22 mouse cellular contexts compared by ENCODE assay signal in the genomic region with DNA sequence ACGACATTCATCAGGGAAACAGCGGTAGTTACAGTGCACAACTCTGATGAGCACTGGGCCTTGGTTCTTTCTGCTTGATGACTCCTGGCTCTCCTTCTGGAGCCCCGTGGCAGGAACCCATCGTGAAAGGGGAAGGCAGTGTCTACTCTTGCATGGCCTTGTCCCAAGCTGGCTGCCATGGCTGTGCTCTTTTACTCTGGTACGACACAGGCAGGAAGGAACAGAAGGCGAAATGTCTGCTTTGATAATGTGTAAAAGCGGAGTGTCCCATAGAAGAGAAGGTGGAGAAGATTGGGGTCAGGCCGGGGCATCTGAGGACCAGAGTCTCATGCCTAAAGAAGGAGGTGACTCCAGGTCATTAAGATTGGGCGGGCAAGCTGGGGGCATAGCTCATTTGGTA. TPM values are rescaled to one million over a fixed set of nuclear protein-coding genes. Genes with fewer than 3 reads are reported as not detected.
DNase-seq lines count a peak whose midpoint lies in the region; ATAC-seq and TF ChIP-seq lines count a peak whose summit lies in the region.
"Had no signal": no experiment of that assay in that cellular context is flagged by ENCODE, and none has a peak within 500 bp of the region (broad histone marks: within the 10 kb centered on the region; RNA-seq: fewer than 3 reads in every experiment).

No protein-coding gene starts in this region.

- no peak for ATAC-seq in forebrain, embryonic 16.5 days
- no peak for ATAC-seq in liver, embryonic 12.5 days
- no peak for ATAC-seq in liver, postnatal 0 days

- 82% methylated on average over 9 of the region's 9 CpGs for WGBS in forebrain, embryonic 10.5 days
- WGBS in forebrain, embryonic 16.5 days, result 73% methylated on average over 9 of the region's 9 CpGs
- 70% methylated on average over 9 of the region's 9 CpGs for WGBS in liver, embryonic 12.5 days (ENCODE audit: insufficient replicate concordance)
- 70% methylated on average over 9 of the region's 9 CpGs for WGBS in liver, postnatal 0 days (ENCODE audit: insufficient replicate concordance)

- no peak for DNase-seq in forebrain, embryonic 10.5 days (ENCODE audit: extremely low spot score, low spot score)
- no peak for DNase-seq in liver, postnatal 0 days
- DNase-seq in cerebellum, postnatal 10 days, result peak; percentile 26 to 29
- peak; percentile 34 to 35 for DNase-seq in heart, postnatal 10 days
- DNase-seq in spleen, adult 12 weeks (ENCODE audit: low spot score), result no peak
- DNase-seq in layer of hippocampus, adult 9-10 months (ENCODE audit: low spot score), result no peak
- DNase-seq: adrenal gland, postnatal 25 days; B cell, adult 2 months; gastrocnemius, postnatal 36 days; lung, embryonic 14.5 days; right cerebral cortex, postnatal 25 days had no signal

- H3K27me3 ChIP-seq in forebrain, embryonic 10.5 days (ENCODE audit: poor library complexity, severe bottlenecking), result peaks cover 13% of the 10 kb centered on the region
- no peaks in the 10 kb centered on the region for H3K27me3 ChIP-seq in forebrain, embryonic 16.5 days (replicated peaks; ENCODE audit: control insufficient read depth, insufficient read depth, low read length)
- no peaks in the 10 kb centered on the region for H3K27me3 ChIP-seq in liver, embryonic 12.5 days (replicated peaks)
- no peaks in the 10 kb centered on the region for H3K27me3 ChIP-seq in liver, postnatal 0 days (ENCODE audit: insufficient read depth, low read length)
- H3K27me3 ChIP-seq: embryonic facial prominence, embryonic 15.5 days; forebrain, embryonic 15.5 days; stomach, embryonic 15.5 days had no signal

- intact Hi-C loops in heart, postnatal 10 days (cut with DNase I), result loop anchor here (1.0 kb wide), 1 partner anchor 54 kb away; no protein-coding TSS in a partner anchor

- H3K36me3 ChIP-seq in forebrain, embryonic 10.5 days (replicated peaks), result no peaks in the 10 kb centered on the region
- H3K36me3 ChIP-seq in forebrain, embryonic 16.5 days (ENCODE audit: control insufficient read depth, insufficient read depth), result no peaks in the 10 kb centered on the region
- no peaks in the 10 kb centered on the region for H3K36me3 ChIP-seq in liver, embryonic 12.5 days
- no peaks in the 10 kb centered on the region for H3K36me3 ChIP-seq in liver, postnatal 0 days (replicated peaks; ENCODE audit: insufficient read depth, low read length)
- H3K36me3 ChIP-seq: embryonic facial prominence, embryonic 15.5 days; forebrain, embryonic 15.5 days; limb, embryonic 10.5 days; midbrain, embryonic 10.5 days; stomach, embryonic 15.5 days had no signal

- H3K4me3 ChIP-seq in forebrain, embryonic 10.5 days, result no peak overlapping the region
- H3K4me3 ChIP-seq in forebrain, embryonic 16.5 days (replicated peaks; ENCODE audit: low read length), result no peak overlapping the region
- no peak overlapping the region for H3K4me3 ChIP-seq in liver, embryonic 12.5 days
- no peak overlapping the region for H3K4me3 ChIP-seq in liver, postnatal 0 days (ENCODE audit: low read depth, low read length)
- H3K4me3 ChIP-seq: embryonic facial prominence, embryonic 15.5 days; forebrain, embryonic 15.5 days; limb, embryonic 10.5 days; midbrain, embryonic 10.5 days; myocyte; stomach, embryonic 15.5 days had no signal

- peaks cover 63% of the 10 kb centered on the region for H3K4me1 ChIP-seq in forebrain, embryonic 10.5 days
- H3K4me1 ChIP-seq in forebrain, embryonic 16.5 days (replicated peaks; ENCODE audit: control insufficient read depth, insufficient read depth, low read length), result peaks cover 11% of the 10 kb centered on the region
- H3K4me1 ChIP-seq in liver, embryonic 12.5 days, result peaks cover 66% of the 10 kb centered on the region
- H3K4me1 ChIP-seq in liver, postnatal 0 days (ENCODE audit: insufficient read depth), result peaks cover 2% of the 10 kb centered on the region; the same call in 1 of the 2 replicates
- H3K4me1 ChIP-seq: embryonic facial prominence, embryonic 15.5 days had no signal

- 0 out of 2 replicates have a peak overlapping the region, but pooled peaks have one; percentile 30 for H3K27ac ChIP-seq in forebrain, embryonic 10.5 days
- no peak overlapping the region for H3K27ac ChIP-seq in forebrain, embryonic 16.5 days (ENCODE audit: low read length)
- H3K27ac ChIP-seq in liver, embryonic 12.5 days, result peak overlapping the region; percentile 65
- no peak overlapping the region for H3K27ac ChIP-seq in liver, postnatal 0 days (ENCODE audit: low read depth)
- H3K27ac ChIP-seq: embryonic facial prominence, embryonic 15.5 days; forebrain, embryonic 15.5 days; limb, embryonic 10.5 days had no signal

- H3K4me2 ChIP-seq in forebrain, embryonic 16.5 days (ENCODE audit: low read length), result no peak overlapping the region
- no peak overlapping the region for H3K4me2 ChIP-seq in liver, embryonic 12.5 days
- no peak overlapping the region for H3K4me2 ChIP-seq in liver, postnatal 0 days (ENCODE audit: low read depth, low read length)
- H3K4me2 ChIP-seq: embryonic facial prominence, embryonic 15.5 days; forebrain, embryonic 15.5 days; lung, embryonic 14.5 days; stomach, embryonic 15.5 days had no signal

- no peaks in the 10 kb centered on the region for H3K9me3 ChIP-seq in forebrain, embryonic 10.5 days
- H3K9me3 ChIP-seq in forebrain, embryonic 16.5 days (ENCODE audit: control insufficient read depth, low read length), result no peaks in the 10 kb centered on the region
- H3K9me3 ChIP-seq in liver, embryonic 12.5 days (replicated peaks), result no peaks in the 10 kb centered on the region
- no peaks in the 10 kb centered on the region for H3K9me3 ChIP-seq in liver, postnatal 0 days (ENCODE audit: low read length)
- H3K9me3 ChIP-seq: embryonic facial prominence, embryonic 15.5 days; forebrain, embryonic 15.5 days; limb, embryonic 10.5 days; midbrain, embryonic 10.5 days; stomach, embryonic 15.5 days had no signal

- H3K9ac ChIP-seq in forebrain, embryonic 16.5 days (replicated peaks; ENCODE audit: low read depth, low read length), result no peak overlapping the region
- H3K9ac ChIP-seq in liver, embryonic 12.5 days, result no peak overlapping the region
- H3K9ac ChIP-seq in liver, postnatal 0 days (replicated peaks), result no peak overlapping the region
- H3K9ac ChIP-seq: embryonic facial prominence, embryonic 15.5 days; forebrain, embryonic 15.5 days; lung, embryonic 14.5 days; stomach, embryonic 15.5 days had no signal

- no peak for TF ChIP-seq CTCF in liver, postnatal 0 days (IDR thresholded peaks at IDR 0.05; ENCODE audit: low read depth)

- TF ChIP-seq EP300 in liver, postnatal 0 days (IDR thresholded peaks at IDR 0.05; ENCODE audit: low read depth), result no peak

RNA-seq across cellular contexts. Expression of gene Gm8439, which starts 26.1 kb away (rescaled TPM):
- polyA plus RNA-seq in forebrain, embryonic 10.5 days (2016; fragmentation: Nextera tagmentation; extraction: Ambion mirVana), result not detected in 2 replicates
- not detected in 2 replicates for polyA plus RNA-seq in forebrain, embryonic 16.5 days (2015; fragmentation: Nextera tagmentation; extraction: Ambion mirVana)
- polyA plus RNA-seq in liver, embryonic 12.5 days (2016; fragmentation: Nextera tagmentation; extraction: Ambion mirVana), result not detected in 2 replicates
- 0.30 and 0.40 TPM in 2 replicates for polyA plus RNA-seq in liver, postnatal 0 days (2015; fragmentation: Nextera tagmentation; extraction: Ambion mirVana)
- not detected for total RNA-seq in heart, postnatal 10 days (2021)
- total RNA-seq: adrenal gland, postnatal 25 days; gastrocnemius, postnatal 36 days; layer of hippocampus, postnatal 14 days; MEL had no signal
- polyA plus RNA-seq: embryonic facial prominence, embryonic 15.5 days; forebrain, embryonic 15.5 days; kidney, embryonic 16.5 days; limb, embryonic 10.5 days; lung, embryonic 14.5 days; midbrain, embryonic 10.5 days; myocyte; stomach, embryonic 15.5 days had no signal

RNA-seq across cellular contexts. Expression of gene Ctps, which starts 44.6 kb away (rescaled TPM):
- polyA plus RNA-seq in forebrain, embryonic 10.5 days (2016; fragmentation: Nextera tagmentation; extraction: Ambion mirVana), result 152 and 158 TPM in 2 replicates
- polyA plus RNA-seq in forebrain, embryonic 16.5 days (2015; fragmentation: Nextera tagmentation; extraction: Ambion mirVana), result 102 and 103 TPM in 2 replicates
- 75.0 and 75.8 TPM in 2 replicates for polyA plus RNA-seq in liver, embryonic 12.5 days (2016; fragmentation: Nextera tagmentation; extraction: Ambion mirVana)
- polyA plus RNA-seq in liver, postnatal 0 days (2015; fragmentation: Nextera tagmentation; extraction: Ambion mirVana), result 13.8 and 14.5 TPM in 2 replicates
- 10 to 100 TPM; 44.2 to 66.0 TPM for total RNA-seq in heart, postnatal 10 days (2021)

RNA-seq across cellular contexts. Expression of gene Cited4, which starts 51.7 kb away (rescaled TPM):
- polyA plus RNA-seq in forebrain, embryonic 10.5 days (2016; fragmentation: Nextera tagmentation; extraction: Ambion mirVana), result 13.8 and 14.3 TPM in 2 replicates
- 0.46 and 0.79 TPM in 2 replicates for polyA plus RNA-seq in forebrain, embryonic 16.5 days (2015; fragmentation: Nextera tagmentation; extraction: Ambion mirVana)
- 286 and 295 TPM in 2 replicates for polyA plus RNA-seq in liver, embryonic 12.5 days (2016; fragmentation: Nextera tagmentation; extraction: Ambion mirVana)
- polyA plus RNA-seq in liver, postnatal 0 days (2015; fragmentation: Nextera tagmentation; extraction: Ambion mirVana), result 21.2 and 22.9 TPM in 2 replicates
- 10 to 100 TPM; 76.0 to 81.5 TPM for total RNA-seq in heart, postnatal 10 days (2021)
- polyA plus RNA-seq: myocyte had no signal

Comparison
In these comparisons a context has a peak if more than half of its experiments do, and no peak if none do; other contexts are left out.
1. H3K27ac ChIP-seq: peak in forebrain, embryonic 10.5 days (single experiment) and liver, embryonic 12.5 days (single experiment); none in forebrain, embryonic 16.5 days (single experiment) and liver, postnatal 0 days (single experiment).
2. RNA of gene Cited4, which starts 51.7 kb away (polyA plus RNA-seq): 286 to 295 TPM in liver, embryonic 12.5 days; 21.2 to 22.9 TPM in liver, postnatal 0 days, 13.8 to 14.3 TPM in forebrain, embryonic 10.5 days and 0.46 to 0.79 TPM in forebrain, embryonic 16.5 days; every median in the first group is over 10 times any median in the second.
3. DNase-seq: peak in cerebellum, postnatal 10 days (2 of 2) and heart, postnatal 10 days (2 of 2); none in forebrain, embryonic 10.5 days (single experiment), liver, postnatal 0 days (single experiment), spleen, adult 12 weeks (single experiment) and layer of hippocampus, adult 9-10 months (single experiment).